Mouse (Mus musculus) limb, embryonic 10.5 days (tissue): Measurements from ENCODE around the gene Exd2. TPM values are rescaled to one million over a fixed set of nuclear protein-coding genes. Genes with fewer than 3 reads are reported as not detected.

Source experiments
- DNase-seq: peaks from one replicate; pipeline ENCODE4 v3.0.0-alpha.2; 2017; ENCODE audit warnings: low spot score
- H3K27ac ChIP-seq: fragments of 300-500 bp; sonication (generic); 2 replicates; pipeline ENCODE4 v1.5.1; 2016; ENCODE audit warnings: mild to moderate bottlenecking
- H3K27me3 ChIP-seq: fragments of 300-500 bp; sonication (generic); 2 replicates; pipeline ENCODE4 v1.6.1; 2016; ENCODE audit warnings: low read depth, mild to moderate bottlenecking; ENCODE audit not compliant: poor library complexity, severe bottlenecking
- H3K36me3 ChIP-seq: fragments of 300-500 bp; sonication (generic); 2 replicates; pipeline ENCODE4 v1.6.1; 2016; ENCODE audit warnings: mild to moderate bottlenecking, moderate library complexity
- H3K4me1 ChIP-seq: fragments of 300-500 bp; sonication (generic); 2 replicates; pipeline ENCODE4 v1.6.1; 2016
- H3K4me3 ChIP-seq: fragments of 300-500 bp; sonication (generic); 2 replicates; pipeline ENCODE4 v1.5.1; 2016; ENCODE audit warnings: mild to moderate bottlenecking, moderate library complexity
- H3K9me3 ChIP-seq: fragments of 300-500 bp; sonication (generic); replicated peaks from 2 replicates; pipeline ENCODE4 v1.6.1; 2016; ENCODE audit warnings: mild to moderate bottlenecking
- WGBS: fragments of 180-500 bp; shearing (Covaris S2); methylation state at CpG from one replicate; pipeline ENCODE4 v1.1.7; 2016; 5-methylcytosine and 5-hydroxymethylcytosine counted together
- polyA plus RNA-seq: library from polyadenylated mRNA; unstranded; fragments of >200 nt; fragmentation: Nextera tagmentation; extraction: Ambion mirVana; gene quantifications from 2 replicates; pipeline ENCODE4 v1.2.1, GENCODE M21; 2016

Gene Exd2
- polyA plus RNA-seq, 1 experiment from 2014 or later = 29.7 TPM

- H3K27ac ChIP-seq = no peak overlapping the region
- WGBS = 80% methylated on average over 10 of the region's 10 CpGs
- no peak for DNase-seq
Observed at GRCm38 (mm10) chr12:80531585-80531984, 68.7 kb downstream of the Exd2 start.

GRCm38 (mm10) chr12:80533876-80534275 lies 71.0 kb downstream of the Exd2 start:
- H3K9me3 ChIP-seq = no peaks in the 10 kb centered on the region
- H3K27me3 ChIP-seq = no peaks in the 10 kb centered on the region
- 71% methylated on average over 2 of the region's 2 CpGs for WGBS
- DNase-seq = no peak
- H3K36me3 ChIP-seq = no peaks in the 10 kb centered on the region
- H3K4me1 ChIP-seq = no peaks in the 10 kb centered on the region
- H3K4me3 ChIP-seq = no peak overlapping the region
- H3K27ac ChIP-seq = no peak overlapping the region

More at GRCm38 (mm10) chr12:80531585-80531984, 68.7 kb downstream of the Exd2 start:
- no peaks in the 10 kb centered on the region for H3K9me3 ChIP-seq
- no peak overlapping the region for H3K4me3 ChIP-seq
- peaks cover 3% of the 10 kb centered on the region; the same call in 1 of the 2 replicates for H3K4me1 ChIP-seq
- H3K27me3 ChIP-seq = no peaks in the 10 kb centered on the region
- H3K36me3 ChIP-seq = no peaks in the 10 kb centered on the region

- Histone ChIP-seq H3K4me3 (no peak overlapping the region), H3K4me1 (no peaks in the 10 kb centered on the region), H3K9me3 (no peaks in the 10 kb centered on the region), H3K27ac (no peak overlapping the region), H3K36me3 (no peaks in the 10 kb centered on the region), H3K27me3 (no peaks in the 10 kb centered on the region)
- DNase-seq = no peak
- WGBS = 91% methylated on average over 2 of the region's 2 CpGs
Observed at GRCm38 (mm10) chr12:80537313-80537712, 74.4 kb downstream of the Exd2 start.

- Histone ChIP-seq H3K4me1 (no peaks in the 10 kb centered on the region), H3K27me3 (no peaks in the 10 kb centered on the region), H3K9me3 (no peaks in the 10 kb centered on the region), H3K36me3 (no peaks in the 10 kb centered on the region), H3K27ac (no peak overlapping the region), H3K4me3 (no peak overlapping the region)
- DNase-seq = no peak
- 68% methylated on average over 6 of the region's 6 CpGs for WGBS
Observed at GRCm38 (mm10) chr12:80538311-80538710, 75.4 kb downstream of the Exd2 start.

- Histone ChIP-seq H3K9me3 (no peaks in the 10 kb centered on the region), H3K27ac (no peak overlapping the region), H3K36me3 (no peaks in the 10 kb centered on the region), H3K4me3 (no peak overlapping the region), H3K27me3 (no peaks in the 10 kb centered on the region), H3K4me1 (peaks cover 5% of the 10 kb centered on the region; the same call in 1 of the 2 replicates)
- WGBS = 18% methylated on average over 4 of the region's 4 CpGs
- no peak for DNase-seq
Observed at GRCm38 (mm10) chr12:80545310-80545709, 82.4 kb downstream of the Exd2 start.

GRCm38 (mm10) chr12:80549646-80550045 lies 86.8 kb downstream of the Exd2 start:
- no peak overlapping the region for H3K4me3 ChIP-seq
- H3K36me3 ChIP-seq = no peaks in the 10 kb centered on the region
- no peak for DNase-seq
- H3K4me1 ChIP-seq = peaks cover 8% of the 10 kb centered on the region; the same call in 1 of the 2 replicates
- H3K27ac ChIP-seq = no peak overlapping the region
- 82% methylated on average over 11 of the region's 11 CpGs for WGBS
- no peaks in the 10 kb centered on the region for H3K27me3 ChIP-seq
- H3K9me3 ChIP-seq = no peaks in the 10 kb centered on the region

Other genes starting within 250 kb of the Exd2 start
- gene Actn1, start 202.7 kb upstream of the Exd2 start, polyA plus RNA-seq = 48.6 and 49.5 TPM in 2 replicates
- 9.3 and 12.8 TPM in 2 replicates for gene Dcaf5, start 26.5 kb upstream of the Exd2 start, polyA plus RNA-seq
- gene Galnt16, start 55.2 kb downstream of the Exd2 start, polyA plus RNA-seq = 5.1 and 6.1 TPM in 2 replicates
- gene Slc39a9, start 180.8 kb downstream of the Exd2 start, polyA plus RNA-seq = 24.7 and 26.0 TPM in 2 replicates
- 520 and 554 TPM in 2 replicates for gene Erh, start 181.2 kb downstream of the Exd2 start, polyA plus RNA-seq
- 0.13 TPM in 2 replicates for gene Plekhd1, start 229.5 kb downstream of the Exd2 start, polyA plus RNA-seq